Mouse (Mus musculus) CH12.LX (cell line): ENCODE data around the gene Palm2. TPM values are rescaled to one million over a fixed set of nuclear protein-coding genes. Genes with fewer than 3 reads are reported as not detected.

Experiments used
- DNase-seq: peaks from one replicate; pipeline ENCODE4 v3.0.0-alpha.2; 2013; ENCODE audit errors: extremely low read depth
- H3K27ac ChIP-seq: 2 replicates; pipeline ENCODE4 v1.5.1; 2012; ENCODE audit warnings: low read depth, mild to moderate bottlenecking, control low read depth, moderate library complexity; ENCODE audit not compliant: insufficient read depth
- H3K27me3 ChIP-seq: replicated peaks from 2 replicates; pipeline ENCODE3; 2012; ENCODE audit warnings: inconsistent platforms
- H3K36me3 ChIP-seq, 2 experiments: replicated peaks in 1 of 2; 2 replicates each; pipeline versions ENCODE3 to v1.6.1; 2012; ENCODE audit warnings: inconsistent platforms in 1 of 2, low read length in 1 of 2, mild to moderate bottlenecking in 1 of 2, mixed read lengths in 1 of 2, moderate library complexity in 1 of 2; ENCODE audit not compliant: control insufficient read depth in 1 of 2, insufficient read depth in 1 of 2
- H3K4me1 ChIP-seq, 2 experiments: 2 replicates each; pipeline ENCODE4 v1.6.1; 2012; ENCODE audit warnings: inconsistent platforms in 1 of 2, moderate library complexity in 1 of 2; ENCODE audit not compliant: insufficient read depth in 2 of 2, control insufficient read depth in 1 of 2
- H3K4me2 ChIP-seq: 2 replicates; pipeline ENCODE4 v1.6.1; 2012; ENCODE audit warnings: low read depth, mild to moderate bottlenecking, control low read depth; ENCODE audit not compliant: poor library complexity, insufficient read depth, severe bottlenecking
- H3K4me3 ChIP-seq, 3 experiments: fragments of 150-350 bp in 1 of 3; sonication (generic) in 1 of 3; replicated peaks in 1 of 3; 2 replicates each; pipeline versions ENCODE3 to v1.5.1; 2011 to 2012; ENCODE audit warnings: low read depth in 2 of 3, low read length in 2 of 3, mild to moderate bottlenecking in 2 of 3, moderate library complexity in 2 of 3, control low read depth in 1 of 3, improper control_type of control experiment in 1 of 3, inconsistent platforms in 1 of 3, mixed read lengths in 1 of 3; ENCODE audit not compliant: poor library complexity in 1 of 3
- H3K79me2 ChIP-seq: replicated peaks from 2 replicates; pipeline ENCODE4 v1.6.1; 2012; ENCODE audit warnings: mild to moderate bottlenecking, moderate library complexity; ENCODE audit not compliant: control insufficient read depth, poor library complexity, insufficient read depth, severe bottlenecking; ENCODE audit errors: extremely low read depth
- H3K9ac ChIP-seq: 2 replicates; pipeline ENCODE4 v1.6.1; 2012; ENCODE audit warnings: low read depth, mild to moderate bottlenecking, control low read depth, moderate library complexity; ENCODE audit not compliant: insufficient read depth
- H3K9me3 ChIP-seq: replicated peaks from 2 replicates; pipeline ENCODE3; 2012; ENCODE audit warnings: low read length, inconsistent platforms, mixed read lengths
- E2F4 ChIP-seq: IDR thresholded peaks from 2 replicates; pipeline ENCODE4 v1.6.1; 2011; ENCODE audit warnings: low read depth, low read length, improper control_type of control experiment; ENCODE audit not compliant: insufficient replicate concordance
- EP300 ChIP-seq: IDR thresholded peaks from 2 replicates; pipeline ENCODE4 v1.6.1; 2011; ENCODE audit warnings: low read length, improper control_type of control experiment
- IRF4 ChIP-seq: IDR thresholded peaks from 2 replicates; pipeline ENCODE4 v1.6.1; 2014; ENCODE audit warnings: low read depth, mild to moderate bottlenecking, inconsistent platforms, low read length, improper control_type of control experiment
- MAFK ChIP-seq: IDR thresholded peaks from 2 replicates; pipeline ENCODE4 v1.6.1; 2011; ENCODE audit warnings: low read length, improper control_type of control experiment; ENCODE audit not compliant: insufficient replicate concordance
- MAX ChIP-seq: IDR thresholded peaks from 2 replicates; pipeline ENCODE4 v1.6.1; 2011; ENCODE audit warnings: low read length, improper control_type of control experiment
- MEF2A ChIP-seq: IDR thresholded peaks from 2 replicates; pipeline ENCODE4 v1.6.1; 2014; ENCODE audit warnings: low read depth, mild to moderate bottlenecking, inconsistent platforms, low read length, improper control_type of control experiment, borderline replicate concordance
- NELFE ChIP-seq: IDR thresholded peaks from 2 replicates; pipeline ENCODE4 v1.6.1; 2011; ENCODE audit warnings: low read depth, low read length, improper control_type of control experiment
- NRF1 ChIP-seq: IDR thresholded peaks from 2 replicates; pipeline ENCODE4 v1.6.1; 2014; ENCODE audit warnings: low read depth, mild to moderate bottlenecking, inconsistent platforms, low read length, improper control_type of control experiment, moderate library complexity
- RAD21 ChIP-seq: IDR thresholded peaks from 2 replicates; pipeline ENCODE4 v1.6.1; 2011; ENCODE audit warnings: low read depth, mild to moderate bottlenecking, low read length, improper control_type of control experiment, moderate library complexity
- SIN3A ChIP-seq: IDR thresholded peaks from 2 replicates; pipeline ENCODE4 v1.6.1; 2012; ENCODE audit warnings: low read length, improper control_type of control experiment, inconsistent platforms
- TCF12 ChIP-seq: IDR thresholded peaks from 2 replicates; pipeline ENCODE4 v1.6.1; 2014; ENCODE audit warnings: low read depth, mild to moderate bottlenecking, inconsistent platforms, low read length, improper control_type of control experiment
- ZMIZ1 ChIP-seq: IDR thresholded peaks from 2 replicates; pipeline ENCODE4 v1.6.1; 2012; ENCODE audit warnings: low read depth, mild to moderate bottlenecking, inconsistent platforms, low read length, improper control_type of control experiment
- dilution Hi-C: fragments of 300-500 bp; cut with MboI; formaldehyde crosslinking; loops from 2 replicates; pipeline ENCODE4 v1.14.3; 2020; ENCODE audit warnings: low sequenced_read_pairs; ENCODE audit not compliant: extremely low pct_unique_long_range_greater_than_20kb, extremely low pct_ligation_motif_present
- in situ Hi-C: fragments of 300-500 bp; cut with MboI; formaldehyde crosslinking; loops from 3 replicates; pipeline ENCODE4 v1.14.3; 2019; ENCODE audit warnings: low sequenced_read_pairs, low pct_ligation_motif_present, low pct_unique_long_range_greater_than_20kb, mixed read lengths
- polyA plus RNA-seq: library from polyadenylated mRNA; unstranded; fragments of >175 nt; gene quantifications from 2 replicates; pipeline ENCODE4 v1.2.1, GENCODE M21; 2012; ENCODE audit warnings: low read depth; ENCODE audit not compliant: insufficient read length
- total RNA-seq, 2 experiments: library from RNA; depleted of rRNA; stranded (reverse); fragments of 300-350 nt in 1 of 2; fragments of >200 nt in 1 of 2; gene quantifications; 2 replicates each; pipeline ENCODE4 v1.2.3; 2012 to 2014

Gene Palm2
- total and polyA plus RNA-seq, 3 experiments, result not detected

DNA sequence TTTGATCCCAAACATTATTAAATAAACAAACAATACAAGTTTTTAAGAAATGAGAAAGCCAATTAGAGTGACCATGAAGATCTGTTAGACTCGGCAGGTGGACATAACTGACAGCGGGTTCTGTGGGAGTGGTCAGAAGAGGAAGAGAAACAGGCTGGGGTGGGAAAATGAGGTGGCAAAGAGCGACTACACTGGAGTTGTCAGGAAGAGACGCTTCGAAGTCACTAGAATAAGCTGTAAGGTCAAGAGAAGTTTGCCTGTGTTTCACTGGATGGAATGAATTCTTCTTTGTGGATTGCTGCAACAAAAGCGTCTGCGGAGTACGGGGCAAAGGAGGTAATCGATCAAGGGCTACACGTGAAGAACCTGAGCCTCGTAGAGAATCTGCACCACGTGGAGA lies 243.9 kb downstream of the Palm2 start:
- Histone ChIP-seq H3K4me1 (peaks cover 26 to 83% of the 10 kb centered on the region in 2 experiments), H3K27ac (no peak overlapping the region), H3K4me3 (no peak overlapping the region), H3K9ac (no peak overlapping the region), H3K27me3 (no peaks in the 10 kb centered on the region), H3K4me2 (no peak overlapping the region), H3K36me3 (no peaks in the 10 kb centered on the region), H3K9me3 (no peaks in the 10 kb centered on the region), H3K79me2 (no peaks in the 10 kb centered on the region)
- no peak for DNase-seq
- TF ChIP-seq TCF12 (no peak), IRF4 (0 out of 2 replicates have a peak, but pooled peaks have one; percentile 12), ZMIZ1 (no peak), MAX (peak; percentile 68; the same call in 1 of the 2 replicates), RAD21 (no peak)
- dilution Hi-C loops (no loop called here), in situ Hi-C loops (loop anchor here (5.0 kb wide), 1 partner anchor 39 kb away; the partner anchor contains the start of gene Akap2)

- no peak for TF ChIP-seq IRF4
- TF ChIP-seq ZMIZ1, result no peak
- TF ChIP-seq E2F4, result no peak
- Histone ChIP-seq H3K9me3 (no peaks in the 10 kb centered on the region), H3K9ac (no peak overlapping the region), H3K4me1 (peaks cover 30 to 84% of the 10 kb centered on the region in 2 experiments), H3K27me3 (no peaks in the 10 kb centered on the region), H3K79me2 (no peaks in the 10 kb centered on the region), H3K36me3 (no peaks in the 10 kb centered on the region), H3K4me2 (no peak overlapping the region), H3K4me3 (no peak overlapping the region), H3K27ac (no peak overlapping the region)
- no peak for DNase-seq
- dilution Hi-C loops (no loop called here), in situ Hi-C loops (loop anchor here (5.0 kb wide), 1 partner anchor 38 kb away; the partner anchor contains the start of gene Akap2)
These were observed 245.0 kb downstream of the Palm2 start for GRCm38 (mm10) chr4:57678991-57679457.

- no peaks in the 10 kb centered on the region for H3K27me3 ChIP-seq
- dilution Hi-C loops, result no loop called here
- no peak overlapping the region for H3K27ac ChIP-seq
These were observed 246.1 kb downstream of the Palm2 start for GRCm38 (mm10) chr4:57680186-57680585.

More at GRCm38 (mm10) chr4:57680186-57680585, 246.1 kb downstream of the Palm2 start:
- Histone ChIP-seq H3K36me3 (no peaks in the 10 kb centered on the region), H3K4me1 (peaks cover 26 to 82% of the 10 kb centered on the region in 2 experiments), H3K9ac (no peak overlapping the region), H3K79me2 (no peaks in the 10 kb centered on the region), H3K4me2 (no peak overlapping the region), H3K9me3 (no peaks in the 10 kb centered on the region), H3K4me3 (no peak overlapping the region)
- no peak for TF ChIP-seq MAFK
- no peak for TF ChIP-seq NELFE
- TF ChIP-seq MEF2A, result no peak
- no peak for TF ChIP-seq SIN3A
- TF ChIP-seq EP300, result no peak
- TF ChIP-seq NRF1, result no peak
- in situ Hi-C loops, result no loop called here
- no peak for DNase-seq
